Mouse (Mus musculus) frontal cortex, postnatal 36 days (tissue): ENCODE data around the gene Snrpa1.

Experiments
- DNase-seq, 2 experiments: peaks; one replicate each; pipeline ENCODE4 v3.0.0; 2022; ENCODE audit warnings: low spot score in 2 of 2

The Snrpa1 gene

GRCm38 (mm10) chr7:66113561-66113960 lies 54.8 kb downstream of the Snrpa1 start:
- DNase-seq = no peak

- no peak for DNase-seq
Observed at GRCm38 (mm10) chr7:66115821-66116343, 57.1 kb downstream of the Snrpa1 start.

- no peak for DNase-seq
Observed at GRCm38 (mm10) chr7:66116906-66117482, 58.2 kb downstream of the Snrpa1 start.

GRCm38 (mm10) chr7:66118046-66118445 lies 59.2 kb downstream of the Snrpa1 start:
- no peak for DNase-seq

GRCm38 (mm10) chr7:66118796-66119195 lies 60.0 kb downstream of the Snrpa1 start:
- DNase-seq = no peak

GRCm38 (mm10) chr7:66120139-66120538 lies 61.3 kb downstream of the Snrpa1 start:
- no peak for DNase-seq

GRCm38 (mm10) chr7:66120702-66121396 lies 62.0 kb downstream of the Snrpa1 start:
- DNase-seq = no peak
